Mouse (Mus musculus): Measurements from ENCODE around the gene Gnb3. TPM values are rescaled to one million over a fixed set of nuclear protein-coding genes. Genes with fewer than 3 reads are reported as not detected.

The Gnb3 gene
- polyA plus RNA-seq, 1 experiment from 2014 or later, result 2.4 TPM

DNA sequence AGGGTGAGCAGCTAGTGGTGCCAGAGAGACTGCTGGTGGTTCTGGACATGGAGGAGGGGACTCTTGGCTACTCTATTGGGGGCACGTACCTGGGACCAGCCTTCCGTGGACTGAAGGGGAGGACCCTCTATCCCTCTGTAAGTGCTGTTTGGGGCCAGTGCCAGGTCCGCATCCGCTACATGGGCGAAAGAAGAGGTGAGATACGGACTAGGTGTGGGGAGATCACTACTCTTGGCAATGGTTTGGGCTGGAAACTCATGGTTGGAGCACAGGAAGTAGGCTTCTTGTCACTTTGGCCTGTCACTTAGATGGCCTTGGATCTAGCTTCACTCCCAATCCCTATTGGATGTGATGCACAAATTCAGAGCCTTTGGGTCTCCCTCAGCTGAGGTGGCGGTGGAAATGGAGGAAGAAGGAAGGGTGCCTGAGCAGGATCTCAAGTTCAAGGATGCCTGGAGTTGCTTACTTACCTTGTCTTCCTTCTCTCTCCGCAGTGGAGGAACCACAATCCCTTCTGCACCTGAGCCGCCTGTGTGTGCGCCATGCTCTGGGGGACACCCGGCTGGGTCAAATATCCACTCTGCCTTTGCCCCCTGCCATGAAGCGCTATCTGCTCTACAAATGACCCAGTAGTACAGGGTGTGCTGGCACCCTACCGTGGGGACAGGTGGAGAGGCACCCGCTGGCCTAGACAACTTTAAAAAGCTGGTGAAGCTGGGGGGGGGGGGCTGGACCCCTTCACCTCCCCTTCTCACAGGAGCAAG is 30.1 kb downstream of the Gnb3 start:
- peak overlapping the region; percentile 68 for H3K9ac ChIP-seq (ENCODE audit: low read depth, low read length)

DNA sequence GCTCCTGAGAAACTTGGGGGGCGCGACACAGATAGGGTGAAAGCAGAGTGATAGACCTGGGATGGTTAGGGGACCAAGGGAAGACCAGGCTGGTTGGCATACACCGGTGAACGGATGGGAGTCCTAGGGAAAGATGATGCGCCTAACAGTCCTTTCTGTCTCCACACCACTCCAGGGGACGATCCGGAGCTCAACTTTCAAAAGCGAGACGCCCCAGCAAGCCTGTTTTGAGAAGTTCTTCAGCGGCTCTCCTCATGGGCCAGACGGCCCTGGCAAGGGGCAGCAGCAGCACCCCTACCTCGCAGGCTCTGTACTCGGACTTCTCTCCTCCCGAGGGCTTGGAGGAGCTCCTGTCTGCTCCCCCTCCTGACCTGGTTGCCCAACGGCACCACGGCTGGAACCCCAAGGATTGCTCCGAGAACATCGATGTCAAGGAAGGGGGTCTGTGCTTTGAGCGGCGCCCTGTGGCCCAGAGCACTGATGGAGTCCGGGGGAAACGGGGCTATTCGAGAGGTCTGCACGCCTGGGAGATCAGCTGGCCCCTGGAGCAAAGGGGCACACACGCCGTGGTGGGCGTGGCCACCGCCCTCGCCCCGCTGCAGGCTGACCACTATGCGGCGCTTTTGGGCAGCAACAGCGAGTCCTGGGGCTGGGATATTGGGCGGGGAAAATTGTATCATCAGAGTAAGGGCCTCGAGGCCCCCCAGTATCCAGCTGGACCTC is 30.9 kb downstream of the Gnb3 start:
- Histone ChIP-seq H3K9ac (ENCODE audit: low read depth, low read length) (peak overlapping the region; percentile 68), H3K27ac (ENCODE audit: low read length) (peak overlapping the region; percentile 79), H3K4me1 (ENCODE audit: control insufficient read depth, insufficient read depth, low read length) (peaks cover 42% of the 10 kb centered on the region), H3K4me2 (ENCODE audit: low read length) (peak overlapping the region; percentile 88), H3K27me3 (ENCODE audit: control insufficient read depth, insufficient read depth, low read depth, low read length) (no peaks in the 10 kb centered on the region), H3K4me3 (ENCODE audit: low read depth, low read length) (peak overlapping the region; percentile 54), H3K9me3 (replicated peaks; ENCODE audit: control insufficient read depth, low read length, poor library complexity, severe bottlenecking) (no peaks in the 10 kb centered on the region), H3K36me3 (ENCODE audit: control insufficient read depth, insufficient read depth, low read length) (peaks cover 6% of the 10 kb centered on the region; the same call in 1 of the 2 replicates)
- under 1% methylated on average over 35 of the region's 35 CpGs for WGBS
- ATAC-seq, result no peak

More for the DNA sequence above, 30.1 kb downstream of the Gnb3 start:
- peak overlapping the region; percentile 79 for H3K27ac ChIP-seq (ENCODE audit: low read length)
- H3K4me1 ChIP-seq (ENCODE audit: control insufficient read depth, insufficient read depth, low read length), result peaks cover 48% of the 10 kb centered on the region
- H3K4me3 ChIP-seq (ENCODE audit: low read depth, low read length), result peak overlapping the region; percentile 54
- peaks cover 6% of the 10 kb centered on the region; the same call in 1 of the 2 replicates for H3K36me3 ChIP-seq (ENCODE audit: control insufficient read depth, insufficient read depth, low read length)
- peak overlapping the region; percentile 88 for H3K4me2 ChIP-seq (ENCODE audit: low read length)
- H3K27me3 ChIP-seq (ENCODE audit: control insufficient read depth, insufficient read depth, low read depth, low read length), result no peaks in the 10 kb centered on the region
- 44% methylated on average over 14 of the region's 14 CpGs for WGBS
- no peak for ATAC-seq
- no peaks in the 10 kb centered on the region for H3K9me3 ChIP-seq (replicated peaks; ENCODE audit: control insufficient read depth, low read length, poor library complexity, severe bottlenecking)

DNA sequence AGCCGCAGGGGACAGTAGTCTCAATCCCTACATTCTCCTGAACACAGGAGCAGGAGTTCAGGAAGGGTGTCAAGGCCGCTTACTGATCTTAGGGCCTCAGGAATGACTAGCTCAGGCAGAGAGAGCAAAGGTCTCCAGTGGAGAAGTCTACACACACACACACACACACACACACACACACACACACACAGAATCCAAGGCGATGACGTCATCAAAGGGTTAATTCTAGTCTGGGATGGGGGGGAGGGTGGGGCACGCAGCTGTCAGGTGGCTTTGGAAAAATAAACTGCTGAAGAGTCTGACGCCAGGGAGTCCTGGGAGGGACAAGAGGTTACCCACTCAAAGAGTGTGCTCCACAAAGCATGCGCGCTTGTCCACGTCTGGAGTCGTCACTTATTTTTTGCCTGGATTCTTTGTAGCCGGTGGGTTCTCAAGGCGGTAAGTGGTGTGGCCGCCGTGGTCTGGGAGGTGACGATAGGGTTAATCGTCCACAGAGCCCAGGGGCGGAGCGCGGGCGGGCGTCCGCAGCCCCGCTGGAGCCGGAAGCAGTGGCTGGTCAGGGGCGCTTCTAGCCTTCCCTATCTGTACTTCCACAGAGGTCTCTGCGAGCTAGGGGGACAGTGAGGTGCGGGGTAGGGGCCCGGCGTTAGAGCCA is 31.6 kb downstream of the Gnb3 start, which contains the start of gene Spsb2:
Gene Spsb2, plus strand, starts transcription at position 304 of the 655 bp plus-strand sequence.
- Histone ChIP-seq H3K36me3 (ENCODE audit: control insufficient read depth, insufficient read depth, low read length) (peaks cover 6% of the 10 kb centered on the region; the same call in 1 of the 2 replicates), H3K27me3 (ENCODE audit: control insufficient read depth, insufficient read depth, low read depth, low read length) (no peaks in the 10 kb centered on the region), H3K4me3 (ENCODE audit: low read depth, low read length) (peak within 1 kb of the TSS; percentile 54), H3K27ac (ENCODE audit: low read length) (peak within 1 kb of the TSS; percentile 79), H3K4me2 (ENCODE audit: low read length) (peak within 1 kb of the TSS; percentile 88), H3K9ac (ENCODE audit: low read depth, low read length) (peak within 1 kb of the TSS; percentile 68), H3K4me1 (ENCODE audit: control insufficient read depth, insufficient read depth, low read length) (peaks cover 41% of the 10 kb centered on the region), H3K9me3 (replicated peaks; ENCODE audit: control insufficient read depth, low read length, poor library complexity, severe bottlenecking) (no peaks in the 10 kb centered on the region)
- WGBS, result 5% methylated on average over 28 of the region's 29 CpGs
- peak; percentile 3; the same call in 1 of the 2 replicates for ATAC-seq

DNA sequence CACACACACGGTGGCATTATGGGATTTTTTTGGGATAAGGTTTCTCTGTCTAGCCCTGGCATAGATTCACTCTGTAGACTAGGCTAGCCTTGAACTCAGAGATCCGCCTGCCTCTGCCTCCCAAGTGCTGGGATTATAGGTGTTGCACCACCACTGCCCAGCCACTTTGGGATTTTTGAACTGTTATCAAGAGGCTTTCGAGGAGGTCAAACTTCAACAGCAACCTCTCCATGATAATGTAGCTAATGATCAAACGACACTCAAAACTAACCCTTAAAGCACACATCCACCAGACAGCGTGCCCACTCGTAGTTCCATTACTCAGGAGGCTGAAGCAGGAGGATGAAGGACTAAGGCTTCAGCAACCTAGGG is 32.1 kb downstream of the Gnb3 start:
- Histone ChIP-seq H3K36me3 (ENCODE audit: control insufficient read depth, insufficient read depth, low read length) (peaks cover 6% of the 10 kb centered on the region; the same call in 1 of the 2 replicates), H3K27ac (ENCODE audit: low read length) (no peak overlapping the region), H3K27me3 (ENCODE audit: control insufficient read depth, insufficient read depth, low read depth, low read length) (no peaks in the 10 kb centered on the region), H3K9me3 (replicated peaks; ENCODE audit: control insufficient read depth, low read length, poor library complexity, severe bottlenecking) (no peaks in the 10 kb centered on the region; the same call in 1 of the 2 replicates), H3K4me3 (ENCODE audit: low read depth, low read length) (peak overlapping the region; percentile 54), H3K9ac (ENCODE audit: low read depth, low read length) (peak overlapping the region; percentile 68; the same call in 1 of the 2 replicates), H3K4me2 (ENCODE audit: low read length) (peak overlapping the region; percentile 88), H3K4me1 (ENCODE audit: control insufficient read depth, insufficient read depth, low read length) (peaks cover 41% of the 10 kb centered on the region)
- no peak for ATAC-seq
- WGBS, result 88% methylated on average over 6 of the region's 6 CpGs

GRCm38 (mm10) chr6:124807366-124807765 is 32.7 kb downstream of the Gnb3 start:
- no peak for ATAC-seq
- Histone ChIP-seq H3K4me2 (ENCODE audit: low read length) (no peak overlapping the region), H3K36me3 (ENCODE audit: control insufficient read depth, insufficient read depth, low read length) (peaks cover 6% of the 10 kb centered on the region; the same call in 1 of the 2 replicates), H3K4me3 (ENCODE audit: low read depth, low read length) (no peak overlapping the region), H3K4me1 (ENCODE audit: control insufficient read depth, insufficient read depth, low read length) (peaks cover 38% of the 10 kb centered on the region), H3K9ac (ENCODE audit: low read depth, low read length) (no peak overlapping the region), H3K9me3 (replicated peaks; ENCODE audit: control insufficient read depth, low read length, poor library complexity, severe bottlenecking) (no peaks in the 10 kb centered on the region; the same call in 1 of the 2 replicates), H3K27ac (ENCODE audit: low read length) (no peak overlapping the region), H3K27me3 (ENCODE audit: control insufficient read depth, insufficient read depth, low read depth, low read length) (no peaks in the 10 kb centered on the region)
- 92% methylated on average over 4 of the region's 4 CpGs for WGBS

- Histone ChIP-seq H3K4me2 (ENCODE audit: low read length) (peak overlapping the region; percentile 71), H3K36me3 (ENCODE audit: control insufficient read depth, insufficient read depth, low read length) (peaks cover 3% of the 10 kb centered on the region; the same call in 1 of the 2 replicates), H3K4me3 (ENCODE audit: low read depth, low read length) (peak overlapping the region; percentile 41; the same call in 1 of the 2 replicates), H3K9ac (ENCODE audit: low read depth, low read length) (peak overlapping the region; percentile 30; the same call in 1 of the 2 replicates), H3K9me3 (replicated peaks; ENCODE audit: control insufficient read depth, low read length, poor library complexity, severe bottlenecking) (no peaks in the 10 kb centered on the region; the same call in 1 of the 2 replicates), H3K27me3 (ENCODE audit: control insufficient read depth, insufficient read depth, low read depth, low read length) (no peaks in the 10 kb centered on the region), H3K27ac (ENCODE audit: low read length) (peak overlapping the region; percentile 90), H3K4me1 (ENCODE audit: control insufficient read depth, insufficient read depth, low read length) (peaks cover 32% of the 10 kb centered on the region)
- ATAC-seq, result no peak
- WGBS, result 71% methylated on average over 7 of the region's 7 CpGs
Measured at GRCm38 (mm10) chr6:124806446-124807140, 33.5 kb downstream of the Gnb3 start.

DNA sequence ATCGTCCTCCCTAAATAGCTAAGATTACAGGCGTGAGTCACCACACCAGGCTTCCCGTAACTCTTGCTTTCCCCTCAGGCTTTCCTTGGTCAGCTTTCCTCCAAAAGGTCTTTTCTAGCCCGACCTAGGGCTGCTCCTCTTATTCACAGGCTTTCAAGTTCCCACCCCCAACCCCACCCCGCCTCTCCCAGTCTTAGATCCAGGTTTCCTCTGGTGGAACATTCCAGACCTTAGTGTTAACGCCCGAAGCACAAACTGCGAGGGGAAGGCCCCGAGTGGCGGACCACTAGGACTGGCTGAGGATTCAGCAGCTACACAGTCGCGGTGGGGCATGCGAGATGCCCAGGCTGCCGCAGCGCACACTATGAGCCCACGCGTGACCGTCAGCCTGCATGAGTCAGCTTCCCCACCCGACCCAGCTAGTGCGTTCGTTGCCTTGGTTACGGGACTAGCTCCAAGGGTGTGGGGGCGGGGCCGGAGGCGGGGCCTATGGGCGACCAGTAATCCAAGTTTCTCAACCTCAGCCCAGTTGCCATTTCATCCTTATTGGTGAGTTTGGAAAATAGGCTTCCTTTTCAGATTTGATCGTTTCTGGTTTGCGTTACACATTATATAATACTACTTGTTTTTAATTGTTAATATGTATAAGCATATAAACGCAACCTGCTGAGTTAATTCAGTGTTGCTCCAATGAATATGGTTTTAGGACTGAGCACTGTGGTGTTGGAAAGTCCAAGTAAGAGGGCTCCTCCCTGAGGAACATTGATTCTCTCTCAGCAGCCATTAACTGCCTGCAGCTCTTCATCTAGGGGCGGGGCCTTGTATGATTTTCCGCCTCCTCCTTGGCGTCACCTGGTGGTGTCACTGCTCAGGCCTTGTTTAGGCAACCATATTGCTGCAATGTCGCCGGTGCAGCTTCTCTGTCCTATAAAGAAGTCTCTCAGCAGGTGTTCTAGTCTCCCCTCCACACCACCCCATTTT is 34.4 kb downstream of the Gnb3 start:
- H3K4me2 ChIP-seq (ENCODE audit: low read length), result peak overlapping the region; percentile 71
- no peaks in the 10 kb centered on the region for H3K36me3 ChIP-seq (ENCODE audit: control insufficient read depth, insufficient read depth, low read length)
- no peaks in the 10 kb centered on the region; the same call in 1 of the 2 replicates for H3K9me3 ChIP-seq (replicated peaks; ENCODE audit: control insufficient read depth, low read length, poor library complexity, severe bottlenecking)
- H3K27me3 ChIP-seq (ENCODE audit: control insufficient read depth, insufficient read depth, low read depth, low read length), result no peaks in the 10 kb centered on the region
- WGBS, result 3% methylated on average over 34 of the region's 34 CpGs
- peaks cover 32% of the 10 kb centered on the region for H3K4me1 ChIP-seq (ENCODE audit: control insufficient read depth, insufficient read depth, low read length)
- peak overlapping the region; percentile 90 for H3K27ac ChIP-seq (ENCODE audit: low read length)
- H3K4me3 ChIP-seq (ENCODE audit: low read depth, low read length), result peak overlapping the region; percentile 41
- H3K9ac ChIP-seq (ENCODE audit: low read depth, low read length), result peak overlapping the region; percentile 67
- ATAC-seq, result peak; percentile 90
